Mouse (Mus musculus): Measurements from ENCODE around the gene Evc. TPM values are rescaled to one million over a fixed set of nuclear protein-coding genes. Genes with fewer than 3 reads are reported as not detected.

Gene Evc
- total and polyA plus RNA-seq, 3 experiments: 0.17 to 0.91 (median 0.73) TPM

DNA sequence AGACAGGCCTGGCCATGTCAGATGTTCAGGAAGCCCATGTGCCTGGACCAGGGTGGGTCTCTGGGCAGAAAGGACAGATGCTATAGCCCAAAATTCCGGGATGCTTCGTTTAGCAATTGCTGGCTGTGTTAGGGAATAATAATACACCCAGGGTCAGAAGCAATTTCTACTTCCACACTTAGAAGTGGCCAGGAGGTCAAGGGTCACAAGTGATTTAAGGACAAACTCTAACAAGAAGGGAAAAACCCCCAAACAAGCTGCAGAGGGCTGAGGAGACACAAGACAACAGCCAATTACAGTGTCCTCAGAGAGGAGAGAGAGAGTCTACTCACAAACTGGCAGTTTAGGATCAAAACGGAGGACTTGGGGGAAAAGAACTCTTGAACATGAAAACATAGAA lies 1.6 kb downstream of the Evc start:
- peaks cover 46% of the 10 kb centered on the region for H3K27me3 ChIP-seq (replicated peaks)
- no peak for DNase-seq (ENCODE audit: extremely low read depth)
- peaks cover 0 to 8% of the 10 kb centered on the region in 2 experiments; a peak in 3 of 4 replicates for H3K4me1 ChIP-seq (ENCODE audit: control insufficient read depth in 1 of 2, insufficient read depth in 2 of 2)
- H3K36me3 ChIP-seq (replicated peaks in 1 of 2; ENCODE audit: control insufficient read depth in 1 of 2, insufficient read depth in 1 of 2, low read length in 1 of 2): no peaks in the 10 kb centered on the region
- no peaks in the 10 kb centered on the region for H3K79me2 ChIP-seq (replicated peaks; ENCODE audit: control insufficient read depth, extremely low read depth, insufficient read depth, poor library complexity, severe bottlenecking)
- in situ Hi-C loops (cut with MboI; ENCODE audit: low pct_ligation_motif_present, low pct_unique_long_range_greater_than_20kb, low sequenced_read_pairs) (no loop called here), dilution Hi-C loops (cut with MboI; ENCODE audit: extremely low pct_ligation_motif_present, extremely low pct_unique_long_range_greater_than_20kb, low sequenced_read_pairs) (no loop called here)
- H3K27ac ChIP-seq (ENCODE audit: insufficient read depth, low read depth): no peak overlapping the region
- TF ChIP-seq MAFK (IDR thresholded peaks at IDR 0.05; ENCODE audit: insufficient replicate concordance, low read length): no peak
- TF ChIP-seq MYC (IDR thresholded peaks at IDR 0.05; ENCODE audit: low read depth, low read length): no peak
- no peak for TF ChIP-seq JUN (IDR thresholded peaks at IDR 0.05; ENCODE audit: insufficient read depth, low read depth, low read length)
- TF ChIP-seq NRF1 (IDR thresholded peaks at IDR 0.05; ENCODE audit: low read depth, low read length): no peak
- TF ChIP-seq POLR2A (IDR thresholded peaks at IDR 0.05; ENCODE audit: low read depth, low read length): no peak
- TF ChIP-seq MAX (IDR thresholded peaks at IDR 0.05; ENCODE audit: low read length): no peak
- TF ChIP-seq RAD21 (IDR thresholded peaks at IDR 0.05; ENCODE audit: low read depth, low read length): no peak
- TF ChIP-seq HCFC1 (IDR thresholded peaks at IDR 0.05; ENCODE audit: low read depth, low read length): no peak
- H3K4me3 ChIP-seq (replicated peaks in 1 of 3; ENCODE audit: low read depth in 2 of 3, low read length in 2 of 3, poor library complexity in 1 of 3): no peak overlapping the region
- H3K9me3 ChIP-seq (replicated peaks; ENCODE audit: low read length): no peaks in the 10 kb centered on the region
- H3K9ac ChIP-seq (ENCODE audit: insufficient read depth, low read depth): no peak overlapping the region
- H3K4me2 ChIP-seq (ENCODE audit: insufficient read depth, low read depth, poor library complexity, severe bottlenecking): no peak overlapping the region

DNA sequence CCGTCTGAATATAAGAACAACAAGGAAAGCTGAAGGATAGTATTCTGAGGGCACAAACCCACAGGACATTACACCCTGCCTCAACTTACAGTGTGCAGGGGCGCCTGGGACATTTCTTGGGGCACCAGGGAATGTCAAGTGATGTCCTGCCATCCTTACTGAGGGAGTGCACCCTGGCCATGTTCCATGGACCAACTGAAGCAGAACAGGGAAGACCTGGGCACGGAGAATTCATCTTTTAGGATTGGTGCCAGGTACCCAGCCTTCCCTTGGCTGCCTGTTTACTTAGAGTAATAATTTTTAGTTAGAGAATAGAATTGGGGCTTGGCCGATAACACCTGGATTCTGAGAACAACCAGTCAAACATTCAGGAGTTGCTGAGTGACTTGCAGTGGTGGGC lies 4.6 kb downstream of the Evc start:
- H3K4me3 ChIP-seq (replicated peaks in 1 of 3; ENCODE audit: low read depth in 2 of 3, low read length in 2 of 3, poor library complexity in 1 of 3): no peak overlapping the region
- H3K9ac ChIP-seq (ENCODE audit: insufficient read depth, low read depth): no peak overlapping the region
- H3K4me1 ChIP-seq (ENCODE audit: control insufficient read depth in 1 of 2, insufficient read depth in 2 of 2): peaks cover 0 to 8% of the 10 kb centered on the region in 2 experiments; a peak in 3 of 4 replicates
- no peak for TF ChIP-seq USF2 (conservative IDR thresholded peaks at IDR 0.05; ENCODE audit: low read depth, low read length)
- no peak for TF ChIP-seq POLR2AphosphoS2 (IDR thresholded peaks at IDR 0.05; ENCODE audit: low read depth, low read length)
- no peak for TF ChIP-seq USF1 (IDR thresholded peaks at IDR 0.05; ENCODE audit: low read depth, low read length)
- TF ChIP-seq E2F4 (IDR thresholded peaks at IDR 0.05; ENCODE audit: insufficient replicate concordance, low read depth, low read length): no peak
- TF ChIP-seq ETS1 (conservative IDR thresholded peaks at IDR 0.05; ENCODE audit: low read depth, low read length): no peak
- TF ChIP-seq BHLHE40 (IDR thresholded peaks at IDR 0.05; ENCODE audit: low read depth, low read length): no peak
- TF ChIP-seq HCFC1 (IDR thresholded peaks at IDR 0.05; ENCODE audit: low read depth, low read length): no peak
- no peak for TF ChIP-seq ZC3H11A (IDR thresholded peaks at IDR 0.05; ENCODE audit: low read depth, low read length)
- TF ChIP-seq CHD1 (IDR thresholded peaks at IDR 0.05; ENCODE audit: low read depth, low read length): no peak
- no peak for TF ChIP-seq TCF12 (IDR thresholded peaks at IDR 0.05; ENCODE audit: low read depth, low read length)
- TF ChIP-seq RAD21 (IDR thresholded peaks at IDR 0.05; ENCODE audit: low read depth, low read length): no peak
- TF ChIP-seq MAZ (IDR thresholded peaks at IDR 0.05; ENCODE audit: low read depth, low read length): no peak
- TF ChIP-seq KAT2A (IDR thresholded peaks at IDR 0.05; ENCODE audit: insufficient replicate concordance, low read length): no peak
- TF ChIP-seq UBTF (IDR thresholded peaks at IDR 0.05; ENCODE audit: low read depth, low read length): no peak
- TF ChIP-seq GABPA (IDR thresholded peaks at IDR 0.05; ENCODE audit: insufficient replicate concordance, low read depth, low read length): no peak
- no peak for TF ChIP-seq EP300 (IDR thresholded peaks at IDR 0.05; ENCODE audit: low read length)
- TF ChIP-seq ZMIZ1 (IDR thresholded peaks at IDR 0.05; ENCODE audit: low read depth, low read length): no peak
- dilution Hi-C loops (cut with MboI; ENCODE audit: extremely low pct_ligation_motif_present, extremely low pct_unique_long_range_greater_than_20kb, low sequenced_read_pairs): no loop called here
- peaks cover 21% of the 10 kb centered on the region for H3K27me3 ChIP-seq (replicated peaks)
- in situ Hi-C loops (cut with MboI; ENCODE audit: low pct_ligation_motif_present, low pct_unique_long_range_greater_than_20kb, low sequenced_read_pairs): no loop called here
- no peak overlapping the region for H3K27ac ChIP-seq (ENCODE audit: insufficient read depth, low read depth)
- no peaks in the 10 kb centered on the region for H3K9me3 ChIP-seq (replicated peaks; ENCODE audit: low read length)
- H3K36me3 ChIP-seq (replicated peaks in 1 of 2; ENCODE audit: control insufficient read depth in 1 of 2, insufficient read depth in 1 of 2, low read length in 1 of 2): no peaks in the 10 kb centered on the region
- no peaks in the 10 kb centered on the region for H3K79me2 ChIP-seq (replicated peaks; ENCODE audit: control insufficient read depth, extremely low read depth, insufficient read depth, poor library complexity, severe bottlenecking)
- H3K4me2 ChIP-seq (ENCODE audit: insufficient read depth, low read depth, poor library complexity, severe bottlenecking): no peak overlapping the region
- DNase-seq (ENCODE audit: extremely low read depth): no peak
